Mouse (Mus musculus) testis, adult 2 months (tissue): ENCODE measurements around the gene Tns3. TPM values are rescaled to one million over a fixed set of nuclear protein-coding genes. Genes with fewer than 3 reads are reported as not detected.

Experiments
- H3K27ac ChIP-seq: fragments of 200-500 bp; 2 replicates; pipeline ENCODE4 v1.5.1; 2012; ENCODE audit warnings: low read depth, low read length; ENCODE audit not compliant: control insufficient read depth, insufficient read depth
- H3K27me3 ChIP-seq: fragments of 200-500 bp; 2 replicates; pipeline ENCODE4 v1.6.1; 2012; ENCODE audit warnings: mild to moderate bottlenecking, low read length, moderate library complexity; ENCODE audit not compliant: control insufficient read depth, insufficient read depth
- H3K36me3 ChIP-seq: fragments of 200-500 bp; 2 replicates; pipeline ENCODE4 v1.6.1; 2012; ENCODE audit warnings: mild to moderate bottlenecking, low read length; ENCODE audit not compliant: control insufficient read depth, insufficient read depth
- H3K4me1 ChIP-seq: fragments of 200-500 bp; 2 replicates; pipeline ENCODE4 v1.6.1; 2012; ENCODE audit warnings: low read length; ENCODE audit not compliant: control insufficient read depth, insufficient read depth
- H3K4me3 ChIP-seq: fragments of 200-500 bp; 2 replicates; pipeline ENCODE4 v1.5.1; 2012; ENCODE audit warnings: low read depth, mild to moderate bottlenecking, low read length, moderate library complexity, mixed read lengths; ENCODE audit not compliant: control insufficient read depth
- CTCF ChIP-seq: fragments of 200-500 bp; IDR thresholded peaks from 2 replicates; pipeline ENCODE4 v1.5.1; 2012; ENCODE audit warnings: low read depth, mild to moderate bottlenecking, inconsistent platforms, low read length, moderate library complexity; ENCODE audit not compliant: control insufficient read depth, insufficient read depth, insufficient replicate concordance
- POLR2A ChIP-seq: fragments of 200-500 bp; IDR thresholded peaks from 2 replicates; pipeline ENCODE4 v1.6.1; 2012; ENCODE audit warnings: low read depth, mild to moderate bottlenecking, inconsistent platforms, low read length, moderate library complexity; ENCODE audit not compliant: control insufficient read depth
- polyA plus RNA-seq: library from polyadenylated mRNA; depleted of rRNA; stranded (reverse); fragments of >200 nt; gene quantifications from 2 replicates; pipeline ENCODE4 v1.2.3, GENCODE M21; 2012

The Tns3 gene
- polyA plus RNA-seq, 1 experiment: 6.6 TPM

- Histone ChIP-seq H3K27me3 (no peaks in the 10 kb centered on the region), H3K27ac (no peak overlapping the region), H3K4me3 (no peak overlapping the region), H3K36me3 (no peaks in the 10 kb centered on the region), H3K4me1 (no peaks in the 10 kb centered on the region)
- TF ChIP-seq CTCF: no peak
Measured at GRCm38 (mm10) chr11:8584307-8584706, 80.0 kb downstream of the Tns3 start.

- no peak overlapping the region for H3K27ac ChIP-seq
- TF ChIP-seq POLR2A (no peak), CTCF (no peak)
Measured at GRCm38 (mm10) chr11:8583137-8583536, 81.2 kb downstream of the Tns3 start.

GRCm38 (mm10) chr11:8582101-8582920 is 82.0 kb downstream of the Tns3 start:
- Histone ChIP-seq H3K36me3 (no peaks in the 10 kb centered on the region), H3K4me1 (no peaks in the 10 kb centered on the region), H3K27ac (no peak overlapping the region), H3K27me3 (no peaks in the 10 kb centered on the region), H3K4me3 (no peak overlapping the region)
- no peak for TF ChIP-seq POLR2A
- no peak for TF ChIP-seq CTCF

More at GRCm38 (mm10) chr11:8583137-8583536, 81.2 kb downstream of the Tns3 start:
- Histone ChIP-seq H3K27me3 (no peaks in the 10 kb centered on the region), H3K4me1 (no peaks in the 10 kb centered on the region), H3K36me3 (no peaks in the 10 kb centered on the region), H3K4me3 (no peak overlapping the region)

GRCm38 (mm10) chr11:8579789-8580188 is 84.5 kb downstream of the Tns3 start:
- H3K36me3 ChIP-seq: no peaks in the 10 kb centered on the region
- H3K27me3 ChIP-seq: no peaks in the 10 kb centered on the region
- no peaks in the 10 kb centered on the region for H3K4me1 ChIP-seq
- no peak for TF ChIP-seq CTCF
- no peak for TF ChIP-seq POLR2A
- H3K27ac ChIP-seq: no peak overlapping the region
- no peak overlapping the region for H3K4me3 ChIP-seq

- H3K27me3 ChIP-seq: no peaks in the 10 kb centered on the region
- no peaks in the 10 kb centered on the region for H3K36me3 ChIP-seq
- TF ChIP-seq CTCF (no peak), POLR2A (no peak)
- no peak overlapping the region for H3K4me3 ChIP-seq
- no peak overlapping the region for H3K27ac ChIP-seq
- H3K4me1 ChIP-seq: no peaks in the 10 kb centered on the region
Measured at GRCm38 (mm10) chr11:8575217-8576180, 88.8 kb downstream of the Tns3 start.

- Histone ChIP-seq H3K4me1 (no peaks in the 10 kb centered on the region), H3K27ac (no peak overlapping the region), H3K27me3 (no peaks in the 10 kb centered on the region), H3K4me3 (no peak overlapping the region), H3K36me3 (no peaks in the 10 kb centered on the region)
- TF ChIP-seq POLR2A: no peak
- TF ChIP-seq CTCF: no peak
Measured at GRCm38 (mm10) chr11:8574562-8574961, 89.8 kb downstream of the Tns3 start.

GRCm38 (mm10) chr11:8572762-8573161 is 91.6 kb downstream of the Tns3 start:
- no peaks in the 10 kb centered on the region for H3K36me3 ChIP-seq
- H3K27ac ChIP-seq: no peak overlapping the region
- H3K4me3 ChIP-seq: no peak overlapping the region
- no peaks in the 10 kb centered on the region for H3K27me3 ChIP-seq
- no peak for TF ChIP-seq CTCF
- TF ChIP-seq POLR2A: no peak
- no peaks in the 10 kb centered on the region for H3K4me1 ChIP-seq
